Mouse (Mus musculus): ENCODE results near the gene Tppp. TPM values are rescaled to one million over a fixed set of nuclear protein-coding genes. Genes with fewer than 3 reads are reported as not detected.

Gene Tppp
- total RNA-seq (2023) = under 1 TPM; 0.17 to 0.56 TPM

GRCm38 (mm10) chr13:74008948-74009718 is at the start of gene Tppp:
Gene Tppp, plus strand, starts transcription at chr13:74009407.

GRCm38 (mm10) chr13:73963551-73963950 is 45.7 kb upstream of the Tppp start, which contains the start of gene Zdhhc11:
Gene Zdhhc11, plus strand, starts transcription at chr13:73963851.

GRCm38 (mm10) chr13:74061613-74062377 is 52.6 kb downstream of the Tppp start, which contains the start of gene Cep72:
Gene Cep72, minus strand, starts transcription at chr13:74062299.

Other genes starting within 250 kb of the Tppp start
- not detected for gene Nkd2, start 161.8 kb upstream of the Tppp start, total RNA-seq (2023)
- gene Trip13, start 71.6 kb upstream of the Tppp start, total RNA-seq (2023) = 1 to 10 TPM; 2.6 to 4.6 TPM
- 100 to 1,000 TPM; 104 to 113 TPM for gene Brd9, start 71.6 kb upstream of the Tppp start, total RNA-seq (2023)
- not detected for gene Zdhhc11, start 45.6 kb upstream of the Tppp start, total RNA-seq (2023)
- 10 to 100 TPM; 14.3 to 17.2 TPM for gene Cep72, start 52.9 kb downstream of the Tppp start, total RNA-seq (2023)
- gene Slc9a3, start 112.0 kb downstream of the Tppp start, total RNA-seq (2023) = not detected
- 10 to 100 TPM; 46.9 to 52.2 TPM for gene Exoc3, start 199.3 kb downstream of the Tppp start, total RNA-seq (2023)